Mouse (Mus musculus): ENCODE measurements at regions not wholly inside any gene's neighbourhood (a gene's known extent, or its start where the extent isn't known, plus 50 kb on each side); places are given as distances from the start of the nearest gene placed in this dataset.
A peak's percentile ranks its signal among the peaks of the same experiment; 100 is the strongest.
"Not testable (repeated sequence)": the region's sequence is repeated elsewhere in the genome, so short reads cannot be mapped to it uniquely, and the experiment has no call there.

DNA sequence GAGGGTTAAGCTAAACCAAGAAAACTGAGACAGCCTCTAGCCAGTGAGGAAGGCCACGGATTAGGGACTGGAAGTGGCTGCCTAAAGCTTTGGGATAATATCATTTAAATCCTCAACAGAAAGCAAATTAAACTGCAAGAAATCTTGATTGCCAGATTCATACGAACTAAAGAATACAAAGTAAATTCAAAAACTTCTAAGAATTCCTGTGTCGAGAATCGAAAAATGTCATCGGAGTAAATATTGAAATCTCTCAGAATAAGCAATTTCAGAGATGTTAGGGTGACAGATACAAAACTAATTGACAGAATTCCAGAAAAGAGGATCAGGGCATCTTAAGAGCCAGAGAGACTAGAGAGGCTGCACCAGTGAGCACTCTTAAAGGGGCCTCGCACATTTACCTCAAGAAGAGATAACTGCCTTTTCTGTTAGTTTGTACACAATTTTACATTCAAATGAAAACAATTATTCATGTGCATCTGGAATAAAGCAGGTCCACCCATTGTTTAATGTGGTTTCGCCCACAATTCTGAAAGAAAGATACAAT is 388.5 kb upstream of the 1700008P02Rik start:
- no peak for ATAC-seq (ENCODE audit: low read depth)
- Histone ChIP-seq H3K27ac (ENCODE audit: low read depth, low read length) (no peak overlapping the region), H3K9me3 (ENCODE audit: control insufficient read depth, low read length) (no peaks in the 10 kb centered on the region), H3K27me3 (ENCODE audit: control insufficient read depth, insufficient read depth, low read length) (no peaks in the 10 kb centered on the region), H3K36me3 (ENCODE audit: control insufficient read depth, insufficient read depth, low read length) (no peaks in the 10 kb centered on the region), H3K4me3 (ENCODE audit: low read depth, low read length) (no peak overlapping the region), H3K9ac (replicated peaks; ENCODE audit: low read depth, low read length) (no peak overlapping the region), H3K4me2 (ENCODE audit: low read depth, low read length) (no peak overlapping the region), H3K4me1 (ENCODE audit: control insufficient read depth, insufficient read depth, low read length) (no peaks in the 10 kb centered on the region)
- 77% methylated on average over 7 of the region's 7 CpGs for whole genome bisulfite sequencing

DNA sequence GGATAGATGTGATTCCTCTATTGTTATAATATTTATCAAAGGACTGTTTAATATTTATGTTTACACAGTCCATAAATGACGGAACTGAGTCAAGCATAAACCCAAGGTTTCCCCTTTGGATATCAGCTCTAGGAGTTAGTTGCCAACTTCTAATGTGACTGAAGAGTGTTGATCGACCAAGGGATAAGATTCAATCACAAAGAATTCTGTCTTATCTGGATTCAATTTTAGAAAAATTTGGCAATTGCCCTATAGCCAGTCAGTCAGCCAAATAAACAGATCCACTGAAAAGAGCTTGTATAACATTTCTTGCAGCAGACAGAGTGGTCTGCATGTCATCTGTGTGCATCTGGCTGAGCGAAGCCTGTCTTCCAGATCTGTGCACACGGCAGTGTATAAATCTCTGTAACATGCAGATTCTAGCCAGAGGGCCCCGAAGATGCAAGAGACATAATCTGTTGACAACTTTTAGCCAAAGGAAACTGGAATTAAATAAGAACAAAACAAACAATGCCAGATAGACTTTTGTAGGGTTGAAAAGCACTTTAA is 387.6 kb upstream of the 1700008P02Rik start:
- H3K27me3 ChIP-seq (ENCODE audit: control insufficient read depth, insufficient read depth, low read length) = no peaks in the 10 kb centered on the region
- no peak overlapping the region for H3K9ac ChIP-seq (replicated peaks; ENCODE audit: low read depth, low read length)
- H3K4me2 ChIP-seq (ENCODE audit: low read depth, low read length) = no peak overlapping the region
- H3K4me1 ChIP-seq (ENCODE audit: control insufficient read depth, insufficient read depth, low read length) = no peaks in the 10 kb centered on the region
- ATAC-seq (ENCODE audit: low read depth) = no peak
- H3K36me3 ChIP-seq (ENCODE audit: control insufficient read depth, insufficient read depth, low read length) = no peaks in the 10 kb centered on the region
- no peak overlapping the region for H3K27ac ChIP-seq (ENCODE audit: low read depth, low read length)
- H3K4me3 ChIP-seq (ENCODE audit: low read depth, low read length) = no peak overlapping the region
- H3K9me3 ChIP-seq (ENCODE audit: control insufficient read depth, low read length) = no peaks in the 10 kb centered on the region
- 52% methylated on average over 5 of the region's 5 CpGs for WGBS

DNA sequence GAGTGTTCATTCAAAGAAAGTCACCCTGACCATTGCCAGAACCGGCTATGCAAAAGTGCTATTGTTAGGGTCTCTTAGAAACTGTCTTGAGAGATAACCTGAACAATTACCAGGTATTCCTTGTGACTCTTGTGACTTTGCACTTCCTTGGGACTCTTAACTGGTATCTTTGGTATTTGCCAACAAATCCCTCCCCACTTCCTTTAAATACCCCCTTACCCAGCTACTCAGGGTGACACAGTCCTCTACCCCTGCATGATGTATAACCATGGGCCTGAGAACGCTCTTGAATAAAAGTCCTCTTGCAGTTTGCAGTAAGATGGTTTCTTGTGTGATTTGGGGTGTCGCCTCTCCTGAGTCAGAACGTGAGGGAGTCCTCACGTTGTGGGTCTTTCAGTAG is 371.5 kb upstream of the 1700008P02Rik start:
- not testable (repeated sequence) for H3K4me2 ChIP-seq (ENCODE audit: low read depth, low read length); ATAC-seq (ENCODE audit: low read depth); H3K36me3 ChIP-seq (ENCODE audit: control insufficient read depth, insufficient read depth, low read length); H3K9ac ChIP-seq (replicated peaks; ENCODE audit: low read depth, low read length); H3K4me1 ChIP-seq (ENCODE audit: control insufficient read depth, insufficient read depth, low read length); H3K27ac ChIP-seq (ENCODE audit: low read depth, low read length); H3K9me3 ChIP-seq (ENCODE audit: control insufficient read depth, low read length); H3K4me3 ChIP-seq (ENCODE audit: low read depth, low read length); H3K27me3 ChIP-seq (ENCODE audit: control insufficient read depth, insufficient read depth, low read length)
- 80% methylated on average over 5 of the region's 5 CpGs for WGBS

DNA sequence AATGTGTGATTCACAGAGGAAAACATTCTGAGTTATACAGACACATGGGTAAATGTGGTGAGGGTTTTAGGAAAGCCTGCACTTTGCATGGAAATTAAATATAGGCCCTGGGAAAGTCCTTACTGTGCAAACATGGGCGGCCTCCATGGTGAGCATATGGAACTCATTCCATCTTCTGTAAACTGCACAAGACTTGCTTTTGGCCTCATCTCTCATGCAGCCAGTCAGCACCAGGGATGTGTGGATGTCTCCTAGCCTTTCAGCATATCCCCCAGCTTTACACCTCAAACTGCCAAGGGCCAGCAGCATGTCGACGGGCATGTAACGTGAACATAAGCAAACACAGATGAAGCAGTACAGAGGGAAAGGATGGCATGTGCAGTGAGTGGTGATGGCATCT is 364.7 kb upstream of the 1700008P02Rik start:
- no peak overlapping the region for H3K4me2 ChIP-seq (ENCODE audit: low read depth, low read length)
- H3K27me3 ChIP-seq (ENCODE audit: control insufficient read depth, insufficient read depth, low read length) = no peaks in the 10 kb centered on the region
- H3K9me3 ChIP-seq (ENCODE audit: control insufficient read depth, low read length) = no peaks in the 10 kb centered on the region
- no peak overlapping the region for H3K9ac ChIP-seq (replicated peaks; ENCODE audit: low read depth, low read length)
- no peaks in the 10 kb centered on the region for H3K4me1 ChIP-seq (ENCODE audit: control insufficient read depth, insufficient read depth, low read length)
- no peaks in the 10 kb centered on the region for H3K36me3 ChIP-seq (ENCODE audit: control insufficient read depth, insufficient read depth, low read length)
- no peak for ATAC-seq (ENCODE audit: low read depth)
- H3K4me3 ChIP-seq (ENCODE audit: low read depth, low read length) = no peak overlapping the region
- no peak overlapping the region for H3K27ac ChIP-seq (ENCODE audit: low read depth, low read length)
- 86% methylated on average over 4 of the region's 4 CpGs for WGBS

DNA sequence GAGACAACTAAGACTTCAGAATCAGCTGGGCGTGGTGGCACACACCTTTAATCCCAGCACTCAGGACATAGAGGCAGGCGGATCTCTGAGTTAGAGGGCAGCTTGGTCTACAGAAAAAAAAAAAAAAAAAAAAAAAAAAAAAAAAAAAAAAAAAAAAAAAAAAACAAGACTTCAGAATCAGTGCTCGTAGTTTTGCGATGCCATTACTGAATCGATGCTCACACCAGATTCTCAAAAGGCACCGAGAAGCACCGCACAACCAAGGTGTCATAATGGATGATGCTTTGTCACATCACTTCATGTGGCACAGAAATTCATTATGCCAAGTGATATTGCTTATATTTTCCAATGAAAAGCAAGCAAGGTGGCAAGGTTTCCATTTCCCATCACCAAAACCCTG is 337.4 kb upstream of the 1700008P02Rik start:
- H3K27me3 ChIP-seq (ENCODE audit: control insufficient read depth, insufficient read depth, low read length) = no peaks in the 10 kb centered on the region
- ATAC-seq (ENCODE audit: low read depth) = no peak
- WGBS = 87% methylated on average over 7 of the region's 7 CpGs

DNA sequence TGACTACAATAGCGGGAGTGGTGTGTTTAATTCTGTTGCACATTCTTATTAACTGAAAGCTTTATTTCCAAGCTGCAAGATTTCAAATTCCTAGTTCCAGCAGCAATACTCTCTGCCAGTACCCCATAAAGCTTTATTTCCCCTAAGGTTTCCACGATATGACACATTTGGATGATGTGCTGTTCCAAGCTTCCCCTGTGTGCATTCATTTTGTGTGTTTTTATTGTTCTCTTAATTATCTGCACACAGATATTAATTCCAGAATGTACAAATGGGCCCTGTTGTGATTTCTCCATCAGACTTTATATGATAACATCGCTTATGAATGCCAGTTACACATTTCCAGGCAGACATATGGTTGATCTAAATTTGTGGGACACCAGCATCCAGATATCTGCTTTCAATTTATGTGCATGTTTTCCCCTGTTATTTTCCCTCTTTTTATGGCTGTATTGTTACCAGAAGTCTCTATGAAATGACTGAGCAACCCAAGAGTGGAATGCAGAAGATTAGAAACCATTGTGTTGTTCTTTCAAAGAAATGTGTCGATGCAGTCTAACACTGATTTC is 312.4 kb upstream of the 1700008P02Rik start:
- Histone ChIP-seq H3K4me3 (ENCODE audit: low read depth, low read length) (no peak overlapping the region), H3K27me3 (ENCODE audit: control insufficient read depth, insufficient read depth, low read length) (no peaks in the 10 kb centered on the region), H3K9me3 (ENCODE audit: control insufficient read depth, low read length) (no peaks in the 10 kb centered on the region), H3K36me3 (ENCODE audit: control insufficient read depth, insufficient read depth, low read length) (no peaks in the 10 kb centered on the region), H3K4me2 (ENCODE audit: low read depth, low read length) (no peak overlapping the region), H3K27ac (ENCODE audit: low read depth, low read length) (no peak overlapping the region), H3K4me1 (ENCODE audit: control insufficient read depth, insufficient read depth, low read length) (no peaks in the 10 kb centered on the region), H3K9ac (replicated peaks; ENCODE audit: low read depth, low read length) (no peak overlapping the region)
- ATAC-seq (ENCODE audit: low read depth) = peak; percentile 73; the same call in 1 of the 2 replicates
- 61% methylated on average over 4 of the region's 4 CpGs for WGBS

More for the DNA sequence above, 337.4 kb upstream of the 1700008P02Rik start:
- no peaks in the 10 kb centered on the region for H3K36me3 ChIP-seq (ENCODE audit: control insufficient read depth, insufficient read depth, low read length)
- no peaks in the 10 kb centered on the region for H3K4me1 ChIP-seq (ENCODE audit: control insufficient read depth, insufficient read depth, low read length)
- no peak overlapping the region for H3K9ac ChIP-seq (replicated peaks; ENCODE audit: low read depth, low read length)
- H3K4me2 ChIP-seq (ENCODE audit: low read depth, low read length) = no peak overlapping the region
- H3K4me3 ChIP-seq (ENCODE audit: low read depth, low read length) = no peak overlapping the region
- no peak overlapping the region for H3K27ac ChIP-seq (ENCODE audit: low read depth, low read length)
- no peaks in the 10 kb centered on the region for H3K9me3 ChIP-seq (ENCODE audit: control insufficient read depth, low read length)

DNA sequence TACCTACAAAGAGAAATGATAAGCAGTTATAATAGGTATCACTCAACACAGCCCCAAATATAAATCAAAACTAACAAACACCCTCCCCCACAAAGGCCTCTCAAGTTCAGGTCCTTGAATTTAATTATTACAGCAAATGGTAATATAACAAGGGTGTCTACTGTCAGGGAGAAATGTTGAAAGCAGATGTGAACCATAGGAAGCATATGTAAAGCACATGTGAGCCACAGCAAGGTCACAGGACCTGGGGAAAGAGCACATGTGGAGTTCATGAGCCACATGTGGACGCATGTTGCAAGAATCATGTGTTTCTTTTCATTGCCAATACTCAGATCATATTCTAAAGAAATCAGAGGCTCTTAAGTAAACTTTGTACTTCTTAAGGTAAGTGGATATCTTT is 306.5 kb upstream of the 1700008P02Rik start:
- no peaks in the 10 kb centered on the region for H3K4me1 ChIP-seq (ENCODE audit: control insufficient read depth, insufficient read depth, low read length)
- 80% methylated on average over 1 of the region's 1 CpGs for WGBS
- no peak overlapping the region for H3K9ac ChIP-seq (replicated peaks; ENCODE audit: low read depth, low read length)
- no peaks in the 10 kb centered on the region for H3K36me3 ChIP-seq (ENCODE audit: control insufficient read depth, insufficient read depth, low read length)
- H3K27me3 ChIP-seq (ENCODE audit: control insufficient read depth, insufficient read depth, low read length) = no peaks in the 10 kb centered on the region
- no peaks in the 10 kb centered on the region for H3K9me3 ChIP-seq (ENCODE audit: control insufficient read depth, low read length)
- no peak for ATAC-seq (ENCODE audit: low read depth)
- H3K4me3 ChIP-seq (ENCODE audit: low read depth, low read length) = no peak overlapping the region
- no peak overlapping the region for H3K27ac ChIP-seq (ENCODE audit: low read depth, low read length)
- no peak overlapping the region for H3K4me2 ChIP-seq (ENCODE audit: low read depth, low read length)

DNA sequence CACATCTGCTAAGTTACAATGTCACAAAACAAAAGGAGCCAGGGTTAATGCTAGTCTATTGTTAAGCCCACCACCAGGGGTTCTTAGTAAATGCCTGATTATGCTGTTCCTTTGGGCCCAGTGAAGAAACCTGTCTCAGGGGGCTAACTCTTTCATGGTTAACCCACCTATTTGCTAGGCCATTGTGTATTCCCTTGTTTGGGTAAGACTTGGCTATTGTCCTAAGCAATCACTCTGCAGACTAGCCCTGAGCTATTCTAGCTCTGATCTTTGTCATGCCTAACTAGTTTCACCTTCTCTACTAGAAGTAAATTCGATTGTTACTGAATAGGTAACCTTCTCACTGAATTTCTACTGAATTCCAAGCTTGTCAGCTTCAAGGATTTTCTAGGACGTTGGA is 302.4 kb upstream of the 1700008P02Rik start:
- not testable (repeated sequence) for H3K27ac ChIP-seq (ENCODE audit: low read depth, low read length); H3K9me3 ChIP-seq (ENCODE audit: control insufficient read depth, low read length); H3K36me3 ChIP-seq (ENCODE audit: control insufficient read depth, insufficient read depth, low read length); H3K4me2 ChIP-seq (ENCODE audit: low read depth, low read length); H3K4me3 ChIP-seq (ENCODE audit: low read depth, low read length); ATAC-seq (ENCODE audit: low read depth); H3K27me3 ChIP-seq (ENCODE audit: control insufficient read depth, insufficient read depth, low read length); H3K9ac ChIP-seq (replicated peaks; ENCODE audit: low read depth, low read length); H3K4me1 ChIP-seq (ENCODE audit: control insufficient read depth, insufficient read depth, low read length)
- 50% methylated on average over 2 of the region's 2 CpGs for WGBS

DNA sequence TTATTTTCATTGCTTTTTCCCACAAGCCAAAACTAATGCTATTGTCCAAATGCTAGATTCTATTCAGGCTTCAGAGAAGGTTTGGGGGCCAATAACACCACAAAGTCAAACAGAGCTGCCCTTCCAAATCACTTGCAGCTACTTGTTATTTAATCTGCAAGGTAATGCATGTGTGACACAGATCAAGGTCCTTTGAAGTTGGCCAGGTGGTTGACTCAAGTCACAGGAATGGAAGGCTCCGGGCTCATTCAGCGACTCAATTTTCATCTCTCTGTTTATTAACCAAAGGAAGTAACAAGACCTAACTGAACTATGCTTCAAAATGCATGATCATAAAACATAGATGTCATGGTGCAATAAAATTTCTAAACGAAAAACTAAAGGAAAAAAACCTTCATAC is 300.0 kb upstream of the 1700008P02Rik start:
- ATAC-seq (ENCODE audit: low read depth) = no peak
- no peaks in the 10 kb centered on the region for H3K36me3 ChIP-seq (ENCODE audit: control insufficient read depth, insufficient read depth, low read length)
- no peaks in the 10 kb centered on the region for H3K9me3 ChIP-seq (ENCODE audit: control insufficient read depth, low read length)
- no peak overlapping the region for H3K27ac ChIP-seq (ENCODE audit: low read depth, low read length)
- no peak overlapping the region for H3K9ac ChIP-seq (replicated peaks; ENCODE audit: low read depth, low read length)
- no peak overlapping the region for H3K4me2 ChIP-seq (ENCODE audit: low read depth, low read length)
- no peak overlapping the region for H3K4me3 ChIP-seq (ENCODE audit: low read depth, low read length)
- 84% methylated on average over 3 of the region's 3 CpGs for WGBS
- no peaks in the 10 kb centered on the region for H3K27me3 ChIP-seq (ENCODE audit: control insufficient read depth, insufficient read depth, low read length)
- no peaks in the 10 kb centered on the region for H3K4me1 ChIP-seq (ENCODE audit: control insufficient read depth, insufficient read depth, low read length)

Data from neural tube, embryonic 14.5 days (tissue).